Mouse (Mus musculus) testis, adult 2 months (tissue): ENCODE measurements around the gene Pstpip1.

Experiments used
- CTCF ChIP-seq: fragments of 200-500 bp; IDR thresholded peaks from 2 replicates; pipeline ENCODE4 v1.5.1; 2012; ENCODE audit warnings: low read depth, mild to moderate bottlenecking, inconsistent platforms, low read length, moderate library complexity; ENCODE audit not compliant: control insufficient read depth, insufficient read depth, insufficient replicate concordance
- POLR2A ChIP-seq: fragments of 200-500 bp; IDR thresholded peaks from 2 replicates; pipeline ENCODE4 v1.6.1; 2012; ENCODE audit warnings: low read depth, mild to moderate bottlenecking, inconsistent platforms, low read length, moderate library complexity; ENCODE audit not compliant: control insufficient read depth

GRCm38 (mm10) chr9:56177354-56177753 is 87.6 kb downstream of the Pstpip1 start:
- no peak for TF ChIP-seq CTCF
- TF ChIP-seq POLR2A = no peak
